Mouse (Mus musculus) megakaryocyte, embryonic 14.5 days (primary cell): ENCODE results near the gene Chrne.

Experiments
- FLI1 ChIP-seq: IDR thresholded peaks from 2 replicates; pipeline ENCODE4 v1.6.1; 2012; ENCODE audit warnings: low read length, inconsistent platforms, mixed read lengths
- GATA1 ChIP-seq: IDR thresholded peaks from 3 replicates; pipeline ENCODE4 v1.6.1; 2012; ENCODE audit warnings: mixed read lengths, low read length, inconsistent platforms, borderline replicate concordance

- no peak for TF ChIP-seq GATA1
- TF ChIP-seq FLI1, result no peak
Measured at GRCm38 (mm10) chr11:70656456-70656927, 37.5 kb upstream of the Chrne start.
